Mouse (Mus musculus) ES-Bruce4 (cell line): ENCODE measurements around the gene Klf13.

Experiments
- CTCF ChIP-seq: IDR thresholded peaks from one replicate; pipeline ENCODE4 v1.8.1; 2011; ENCODE audit warnings: low read depth, low read length
- EP300 ChIP-seq: IDR thresholded peaks from 2 replicates; pipeline ENCODE4 v1.6.1; 2011; ENCODE audit warnings: low read depth, low read length; ENCODE audit not compliant: insufficient read depth

DNA sequence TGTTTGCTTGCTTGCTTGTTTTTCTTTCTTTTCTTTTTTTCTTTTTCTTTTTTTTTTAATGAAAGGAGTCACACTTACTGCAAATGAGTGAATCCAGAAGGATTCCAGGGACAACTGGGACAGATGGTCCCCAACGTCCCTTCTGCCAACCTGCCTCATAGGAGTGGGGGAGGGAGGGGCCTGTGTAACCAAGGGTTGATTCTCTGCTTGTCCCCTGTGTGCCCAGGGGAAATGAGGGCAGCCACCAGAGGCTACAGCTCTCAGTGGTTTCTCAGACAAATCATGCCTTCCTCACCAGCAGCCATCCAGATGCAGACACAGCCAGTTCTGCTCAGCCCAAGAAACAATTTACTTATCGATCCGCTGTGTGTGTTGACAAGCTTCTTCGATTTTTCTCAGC lies 32.3 kb upstream of the Klf13 start:
- TF ChIP-seq CTCF (no peak), EP300 (no peak)
